Mouse (Mus musculus) liver, adult 2 months (tissue): ENCODE measurements around the gene Clint1.

Experiments used
- CTCF ChIP-seq: fragments of 200-500 bp; IDR thresholded peaks from 2 replicates; pipeline ENCODE4 v1.5.1; 2011; ENCODE audit warnings: low read depth, low read length, control low read depth
- POLR2A ChIP-seq: fragments of 200-500 bp; IDR thresholded peaks from 2 replicates; pipeline ENCODE4 v1.6.1; 2011; ENCODE audit warnings: low read length, control low read depth; ENCODE audit not compliant: insufficient read depth; ENCODE audit errors: extremely low read depth

DNA sequence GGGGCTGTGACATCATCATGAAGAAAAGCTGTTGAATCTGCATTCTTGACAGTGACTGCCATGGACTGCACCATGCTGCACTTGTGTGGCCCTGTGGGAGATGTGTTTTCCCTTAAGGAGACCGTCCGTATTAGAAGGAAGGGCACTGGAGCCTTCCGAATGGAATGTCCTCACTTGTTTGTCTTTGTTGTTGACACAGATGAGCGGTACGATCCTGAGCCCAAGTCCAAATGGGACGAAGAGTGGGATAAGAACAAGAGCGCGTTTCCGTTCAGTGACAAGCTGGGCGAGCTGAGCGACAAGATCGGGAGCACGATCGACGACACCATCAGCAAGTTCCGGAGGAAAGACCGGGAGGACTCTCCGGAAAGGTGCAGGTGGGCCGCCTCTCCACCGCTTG, 38.6 kb downstream of the Clint1 start:
- TF ChIP-seq POLR2A (no peak), CTCF (no peak)
